Mouse (Mus musculus): ENCODE results near the gene Svs3a.
"Not testable (repeated sequence)": the region's sequence is repeated elsewhere in the genome, so short reads cannot be mapped to it uniquely, and the experiment has no call there.

The Svs3a gene

DNA sequence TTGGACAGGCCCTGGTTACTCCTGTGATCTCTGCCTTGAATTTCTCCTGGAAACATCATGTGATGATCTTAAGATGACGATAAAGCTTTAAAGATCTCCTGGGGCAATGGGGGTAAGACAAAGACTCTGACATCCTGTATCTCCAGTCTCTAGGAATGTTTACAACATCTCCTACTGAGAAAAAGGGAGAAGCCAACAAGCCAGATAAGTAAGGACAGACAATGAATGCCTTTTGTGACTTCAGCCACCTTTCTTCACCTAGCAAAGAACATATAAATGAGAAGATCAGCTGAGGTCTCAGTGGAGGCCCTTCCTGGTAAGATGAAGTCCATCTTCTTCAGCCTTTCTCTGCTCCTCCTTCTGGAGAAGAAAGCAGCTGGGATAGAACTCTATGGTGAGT lies at the start of gene Svs3a:
Gene Svs3a (plus strand): TSS at position 301 of the 400 bp plus-strand sequence.
- CTCF ChIA-PET, POLR2A ChIA-PET: not testable (repeated sequence)

GRCm38 (mm10) chr2:164256540-164256939 lies 32.5 kb upstream of the Svs3a start, which contains the start of gene Svs3b:
Svs3b (minus strand) TSS chr2:164256640.
- CTCF ChIA-PET, POLR2A ChIA-PET: not testable (repeated sequence)

DNA sequence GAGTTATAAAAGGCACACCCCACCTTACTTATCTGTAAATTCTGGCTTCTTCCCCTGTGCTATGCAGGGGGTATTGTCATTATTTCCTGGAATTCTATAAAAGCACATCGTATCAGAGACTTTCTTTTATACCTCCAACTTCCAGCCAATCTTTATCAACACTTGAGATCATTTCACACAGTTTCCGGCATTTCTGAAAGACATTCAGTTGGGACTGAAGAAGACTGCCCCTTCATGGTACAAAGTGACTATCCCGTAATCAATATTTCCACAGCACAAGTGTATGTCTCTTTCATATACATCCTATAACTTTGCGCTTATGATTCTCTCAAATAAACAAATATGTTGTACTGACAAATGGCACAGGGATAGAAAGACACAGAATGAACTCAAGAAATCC lies 10.7 kb upstream of the Svs3a start, which contains the start of gene Svs4:
Gene Svs4 (minus strand): TSS at position 101 of the 400 bp plus-strand sequence.
- ChIA-PET POLR2A (no interaction called here), CTCF (interaction anchor here in 1 of 4 experiments (0.6 kb wide), 1 partner anchor 109 kb away, joined by 13 read pairs; no protein-coding TSS in a partner anchor)

DNA sequence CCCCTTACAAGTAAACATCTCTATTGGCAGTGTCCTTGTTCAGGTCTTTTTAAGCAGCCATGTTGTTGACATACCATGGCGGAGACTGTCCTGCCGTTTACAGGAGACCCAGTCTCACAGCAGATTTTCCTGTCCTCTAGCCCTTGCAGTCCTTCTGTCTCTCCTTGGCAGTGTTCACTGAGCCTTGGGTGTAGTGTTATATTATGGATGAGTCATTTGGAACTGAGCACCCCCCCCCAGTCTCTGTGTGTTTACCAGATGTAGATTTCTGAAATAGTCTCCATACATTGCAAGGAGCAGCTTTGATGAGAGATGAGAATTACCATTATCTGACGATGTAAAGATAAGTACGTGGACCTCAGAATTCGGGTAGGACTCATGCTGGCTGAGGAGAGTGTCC lies 23.5 kb downstream of the Svs3a start:
- ChIA-PET POLR2A (interaction anchor here in 1 of 4 experiments (0.6 kb wide), 1 partner anchor 389 kb away, joined by 3 read pairs; no protein-coding TSS in a partner anchor), CTCF (no interaction called here)

GRCm38 (mm10) chr2:164315460-164315859 lies 26.4 kb downstream of the Svs3a start:
- POLR2A ChIA-PET, result not testable (repeated sequence)
- CTCF ChIA-PET, result interaction anchor here in 1 of 4 experiments (0.6 kb wide), 1 partner anchor 426 kb away, joined by 8 read pairs; no protein-coding TSS in a partner anchor

DNA sequence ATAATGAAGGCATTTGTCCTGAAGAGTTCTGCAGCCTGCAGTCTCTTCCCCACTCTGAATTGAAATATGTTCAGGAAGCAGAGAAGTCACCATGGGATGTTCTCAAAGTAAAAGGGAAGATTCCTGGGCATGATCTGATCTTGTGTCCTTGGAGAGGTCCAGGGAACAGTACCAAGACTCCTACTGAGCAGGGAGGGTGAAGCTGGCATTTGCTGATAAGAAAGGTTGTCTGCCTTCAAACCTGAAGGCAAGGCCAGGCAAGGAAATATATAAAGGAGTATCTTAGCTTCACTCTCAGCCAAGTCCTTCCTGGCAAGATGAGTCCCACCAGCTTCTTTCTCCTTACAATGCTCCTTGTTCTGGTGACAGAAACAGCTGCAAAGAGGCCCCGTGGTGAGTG lies 27.4 kb downstream of the Svs3a start, which contains the start of gene Svs6:
Gene Svs6 (plus strand): TSS at position 301 of the 400 bp plus-strand sequence.
- CTCF ChIA-PET, result not testable (repeated sequence)
- POLR2A ChIA-PET, result interaction anchor here in 1 of 4 experiments (0.6 kb wide), 1 partner anchor 15 kb away, joined by 4 read pairs; no protein-coding TSS in a partner anchor

DNA sequence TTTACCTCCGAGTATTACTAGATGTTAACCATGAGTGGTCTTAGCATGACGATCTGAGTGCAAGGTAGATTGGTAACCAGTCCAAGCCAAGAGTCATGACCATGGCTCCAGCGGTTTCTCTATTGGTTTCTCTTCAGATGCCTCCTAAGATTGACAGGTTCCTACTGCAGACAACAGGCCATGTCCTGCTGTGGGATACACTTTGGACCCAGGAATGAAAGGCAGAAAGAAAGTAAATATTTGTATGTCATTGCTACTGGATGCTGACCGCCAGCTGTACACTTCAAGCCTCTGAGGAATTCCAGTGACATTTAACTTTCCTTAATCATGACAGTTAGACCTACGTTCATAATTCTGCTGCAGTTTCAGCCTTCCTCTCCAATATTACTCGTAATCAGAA lies 31.9 kb downstream of the Svs3a start:
- CTCF ChIA-PET, result no interaction called here
- POLR2A ChIA-PET, result no interaction called here

- POLR2A ChIA-PET, CTCF ChIA-PET: not testable (repeated sequence)
These were observed 43.4 kb downstream of the Svs3a start, which contains the start of gene Svs5 for GRCm38 (mm10) chr2:164332440-164332839. Svs5 (plus strand) TSS chr2:164332740.

Data from embryonic stem cell, embryonic (primary cell).